Mouse (Mus musculus) midbrain, postnatal 0 days (tissue): ENCODE measurements around the gene Cfdp1. TPM values are rescaled to one million over a fixed set of nuclear protein-coding genes. Genes with fewer than 3 reads are reported as not detected.

Experiments
- ATAC-seq: fragments of 200-750 bp; cut with Nextera tagmentation; 2 replicates; pipeline ENCODE4 v1.8.0; 2017; ENCODE audit warnings: moderate number of reproducible peaks, mild to moderate bottlenecking, moderate TSS enrichment, moderate library complexity; ENCODE audit not compliant: low FRiP score
- DNase-seq: peaks from one replicate; pipeline ENCODE4 v3.0.0-alpha.2; 2015; ENCODE audit warnings: low spot score
- H3K27ac ChIP-seq: fragments of 300-500 bp; sonication (generic); 2 replicates; pipeline ENCODE4 v1.5.1; 2014; ENCODE audit warnings: low read depth, mild to moderate bottlenecking, low read length, mixed read lengths
- H3K27me3 ChIP-seq: fragments of 300-500 bp; sonication (generic); 2 replicates; pipeline ENCODE4 v1.6.1; 2014; ENCODE audit warnings: low read length, control low read depth, mixed read lengths; ENCODE audit not compliant: insufficient read depth
- H3K36me3 ChIP-seq: fragments of 300-500 bp; sonication (generic); 2 replicates; pipeline ENCODE4 v1.6.1; 2014; ENCODE audit warnings: low read length, control low read depth, mixed read lengths; ENCODE audit not compliant: insufficient read depth
- H3K4me1 ChIP-seq: fragments of 300-500 bp; sonication (generic); 2 replicates; pipeline ENCODE4 v1.6.1; 2014; ENCODE audit warnings: mild to moderate bottlenecking, control low read depth, antibody characterized with exemption, low read length, mixed read lengths; ENCODE audit not compliant: insufficient read depth
- H3K4me2 ChIP-seq: fragments of 300-500 bp; sonication (generic); 2 replicates; pipeline ENCODE4 v1.6.1; 2014; ENCODE audit warnings: low read depth, mild to moderate bottlenecking, low read length, mixed read lengths; ENCODE audit not compliant: poor library complexity, severe bottlenecking
- H3K4me3 ChIP-seq: fragments of 300-500 bp; sonication (generic); 2 replicates; pipeline ENCODE4 v1.5.1; 2014; ENCODE audit warnings: low read depth, mild to moderate bottlenecking, low read length, moderate library complexity
- H3K9ac ChIP-seq: fragments of 300-500 bp; sonication (generic); replicated peaks from 2 replicates; pipeline ENCODE4 v1.6.1; 2014; ENCODE audit warnings: mild to moderate bottlenecking, low read length, moderate library complexity, mixed read lengths; ENCODE audit not compliant: poor library complexity, severe bottlenecking
- H3K9me3 ChIP-seq: fragments of 300-500 bp; sonication (generic); 2 replicates; pipeline ENCODE4 v1.6.1; 2016; ENCODE audit warnings: low read length, control low read depth
- CTCF ChIP-seq: IDR thresholded peaks from 2 replicates; pipeline ENCODE4 v1.5.1; 2016; ENCODE audit warnings: antibody characterized with exemption, mild to moderate bottlenecking
- WGBS: fragments of 180-500 bp; shearing (Covaris S2); extraction: QIAGEN DNeasy Blood & Tissue Kit; methylation state at CpG from one replicate; pipeline ENCODE4 v1.1.7; 2014; 5-methylcytosine and 5-hydroxymethylcytosine counted together
- polyA plus RNA-seq: library from polyadenylated mRNA; unstranded; fragments of >200 nt; fragmentation: Nextera tagmentation; extraction: Ambion mirVana; gene quantifications from 2 replicates; pipeline ENCODE4 v1.2.1, GENCODE M21; 2015
- total RNA-seq: library from RNA; depleted of rRNA; stranded (reverse); fragments of >200 nt; gene quantifications from 2 replicates; pipeline ENCODE4 v1.2.3, GENCODE M21; 2014

The Cfdp1 gene
- total and polyA plus RNA-seq, 2 experiments from 2014 or later, result 61.3 to 196 TPM

- 11% methylated on average over 11 of the region's 11 CpGs for WGBS
- Histone ChIP-seq H3K9me3 (no peaks in the 10 kb centered on the region), H3K27me3 (no peaks in the 10 kb centered on the region), H3K4me2 (peak overlapping the region; percentile 77), H3K9ac (peak overlapping the region; percentile 89), H3K4me1 (peaks cover 49% of the 10 kb centered on the region), H3K36me3 (no peaks in the 10 kb centered on the region), H3K4me3 (peak overlapping the region; percentile 91), H3K27ac (peak overlapping the region; percentile 63)
- TF ChIP-seq CTCF, result no peak
- DNase-seq, result peak; percentile 62
- ATAC-seq, result no peak
These were observed 111.6 kb downstream of the Cfdp1 start for GRCm38 (mm10) chr8:111742261-111743037.

- peak overlapping the region; percentile 89 for H3K9ac ChIP-seq
- DNase-seq (no peak), ATAC-seq (no peak)
- H3K4me3 ChIP-seq, result peak overlapping the region; percentile 91; the same call in 1 of the 2 replicates
- WGBS, result 72% methylated on average over 6 of the region's 6 CpGs
- peaks cover 50% of the 10 kb centered on the region for H3K4me1 ChIP-seq
- TF ChIP-seq CTCF, result no peak
- no peak overlapping the region for H3K27ac ChIP-seq
- no peaks in the 10 kb centered on the region for H3K9me3 ChIP-seq
- H3K36me3 ChIP-seq, result no peaks in the 10 kb centered on the region
- no peaks in the 10 kb centered on the region for H3K27me3 ChIP-seq
- H3K4me2 ChIP-seq, result peak overlapping the region; percentile 77
These were observed 112.5 kb downstream of the Cfdp1 start for GRCm38 (mm10) chr8:111741556-111741955.

GRCm38 (mm10) chr8:111740994-111741393 is 113.1 kb downstream of the Cfdp1 start:
- Histone ChIP-seq H3K27ac (no peak overlapping the region), H3K4me2 (peak overlapping the region; percentile 20; the same call in 1 of the 2 replicates), H3K36me3 (no peaks in the 10 kb centered on the region), H3K9ac (no peak overlapping the region), H3K4me3 (no peak overlapping the region), H3K27me3 (no peaks in the 10 kb centered on the region), H3K4me1 (peaks cover 50% of the 10 kb centered on the region), H3K9me3 (no peaks in the 10 kb centered on the region)
- WGBS, result 82% methylated on average over 8 of the region's 8 CpGs
- DNase-seq, result no peak
- ATAC-seq, result no peak
- TF ChIP-seq CTCF, result no peak

- no peak overlapping the region for H3K27ac ChIP-seq
- H3K9me3 ChIP-seq, result no peaks in the 10 kb centered on the region
- no peaks in the 10 kb centered on the region for H3K27me3 ChIP-seq
- no peaks in the 10 kb centered on the region for H3K36me3 ChIP-seq
- H3K4me3 ChIP-seq, result no peak overlapping the region
- no peak for TF ChIP-seq CTCF
- peaks cover 50% of the 10 kb centered on the region for H3K4me1 ChIP-seq
- H3K4me2 ChIP-seq, result no peak overlapping the region
- ATAC-seq, result no peak
- H3K9ac ChIP-seq, result no peak overlapping the region
- WGBS, result 69% methylated on average over 7 of the region's 7 CpGs
- DNase-seq, result no peak
These were observed 113.8 kb downstream of the Cfdp1 start for GRCm38 (mm10) chr8:111740301-111740711.

GRCm38 (mm10) chr8:111739604-111740003 is 114.5 kb downstream of the Cfdp1 start:
- no peak overlapping the region for H3K27ac ChIP-seq
- peak; percentile 47 for TF ChIP-seq CTCF
- 48% methylated on average over 7 of the region's 7 CpGs for WGBS
- no peak overlapping the region for H3K4me2 ChIP-seq
- no peaks in the 10 kb centered on the region for H3K36me3 ChIP-seq
- H3K4me1 ChIP-seq, result peaks cover 49% of the 10 kb centered on the region
- DNase-seq (no peak), ATAC-seq (no peak)
- no peak overlapping the region for H3K4me3 ChIP-seq
- H3K27me3 ChIP-seq, result no peaks in the 10 kb centered on the region
- H3K9me3 ChIP-seq, result no peaks in the 10 kb centered on the region
- no peak overlapping the region for H3K9ac ChIP-seq

- 59% methylated on average over 6 of the region's 6 CpGs for WGBS
- Histone ChIP-seq H3K9ac (peak overlapping the region; percentile 33; the same call in 1 of the 2 replicates), H3K27ac (no peak overlapping the region), H3K4me1 (peaks cover 43% of the 10 kb centered on the region), H3K4me2 (no peak overlapping the region), H3K4me3 (no peak overlapping the region), H3K36me3 (no peaks in the 10 kb centered on the region), H3K9me3 (no peaks in the 10 kb centered on the region), H3K27me3 (no peaks in the 10 kb centered on the region)
- ATAC-seq, result no peak
- DNase-seq, result no peak
- no peak for TF ChIP-seq CTCF
These were observed 115.2 kb downstream of the Cfdp1 start for GRCm38 (mm10) chr8:111738867-111739266.
